Mouse (Mus musculus) stomach, embryonic 14.5 days (tissue): Measurements from ENCODE around the gene H2afz. TPM values are rescaled to one million over a fixed set of nuclear protein-coding genes. Genes with fewer than 3 reads are reported as not detected.

Experiments
- ATAC-seq: fragments of 200-750 bp; cut with Nextera tagmentation; 2 replicates; pipeline ENCODE4 v1.8.0; 2017; ENCODE audit warnings: low read depth, moderate TSS enrichment; ENCODE audit not compliant: insufficient number of reproducible peaks, insufficient read depth, low FRiP score
- H3K27ac ChIP-seq: fragments of 300-500 bp; sonication (generic); 2 replicates; pipeline ENCODE4 v1.5.1; 2014; ENCODE audit warnings: mild to moderate bottlenecking, low read length, moderate library complexity, mixed read lengths
- H3K27me3 ChIP-seq: fragments of 300-500 bp; sonication (generic); 2 replicates; pipeline ENCODE4 v1.6.1; 2014; ENCODE audit warnings: low read length, control low read depth, mixed read lengths; ENCODE audit not compliant: control insufficient read depth, insufficient read depth
- H3K36me3 ChIP-seq: fragments of 300-500 bp; sonication (generic); 2 replicates; pipeline ENCODE4 v1.6.1; 2014; ENCODE audit warnings: mild to moderate bottlenecking, control low read depth, low read length, moderate library complexity, mixed read lengths; ENCODE audit not compliant: control insufficient read depth, insufficient read depth
- H3K4me1 ChIP-seq: fragments of 300-500 bp; sonication (generic); 2 replicates; pipeline ENCODE4 v1.6.1; 2014; ENCODE audit warnings: low read length, control low read depth, mixed read lengths; ENCODE audit not compliant: control insufficient read depth, insufficient read depth
- H3K4me2 ChIP-seq: fragments of 300-500 bp; sonication (generic); replicated peaks from 2 replicates; pipeline ENCODE4 v1.6.1; 2014; ENCODE audit warnings: low read depth, low read length, control low read depth
- H3K4me3 ChIP-seq: fragments of 300-500 bp; sonication (generic); 2 replicates; pipeline ENCODE4 v1.5.1; 2014; ENCODE audit warnings: low read depth, low read length, control low read depth
- H3K9ac ChIP-seq: fragments of 300-500 bp; sonication (generic); replicated peaks from 2 replicates; pipeline ENCODE4 v1.6.1; 2014; ENCODE audit warnings: low read depth, mild to moderate bottlenecking, control low read depth, low read length, moderate library complexity, mixed read lengths
- H3K9me3 ChIP-seq: fragments of 300-500 bp; sonication (generic); 2 replicates; pipeline ENCODE4 v1.6.1; 2016; ENCODE audit warnings: low read depth, low read length, control low read depth; ENCODE audit not compliant: control insufficient read depth
- WGBS: fragments of 180-500 bp; shearing (Covaris S2); extraction: QIAGEN DNeasy Blood & Tissue Kit; methylation state at CpG from one replicate; pipeline ENCODE4 v1.1.7; 2014; 5-methylcytosine and 5-hydroxymethylcytosine counted together
- polyA plus RNA-seq: library from polyadenylated mRNA; unstranded; fragments of >200 nt; fragmentation: Nextera tagmentation; extraction: Ambion mirVana; gene quantifications from 2 replicates; pipeline ENCODE4 v1.2.1, GENCODE M21; 2014

The H2afz gene
- 1,649 and 1,659 TPM in 2 replicates for polyA plus RNA-seq

GRCm38 (mm10) chr3:137864124-137864987 lies at the start of gene H2afz:
Gene H2afz, plus strand, starts transcription at chr3:137864487.
- Histone ChIP-seq H3K9ac (peak within 1 kb of the TSS; percentile 95), H3K4me3 (peak within 1 kb of the TSS; percentile 75), H3K27me3 (no peaks in the 10 kb centered on the region), H3K9me3 (no peaks in the 10 kb centered on the region), H3K27ac (peak within 1 kb of the TSS; percentile 99), H3K4me2 (peak within 1 kb of the TSS; percentile 54), H3K36me3 (no peaks in the 10 kb centered on the region), H3K4me1 (peaks cover 10% of the 10 kb centered on the region)
- ATAC-seq, result peak; percentile 93
- WGBS, result under 1% methylated on average over 75 of the region's 115 CpGs

- Histone ChIP-seq H3K9me3 (no peaks in the 10 kb centered on the region), H3K27me3 (no peaks in the 10 kb centered on the region), H3K36me3 (no peaks in the 10 kb centered on the region), H3K9ac (no peak overlapping the region), H3K4me2 (no peak overlapping the region), H3K4me3 (no peak overlapping the region), H3K27ac (no peak overlapping the region), H3K4me1 (no peaks in the 10 kb centered on the region)
- 26% methylated on average over 4 of the region's 4 CpGs for WGBS
- no peak for ATAC-seq
Measured at GRCm38 (mm10) chr3:137818713-137819112, 45.6 kb upstream of the H2afz start.

- Histone ChIP-seq H3K27ac (no peak overlapping the region), H3K36me3 (no peaks in the 10 kb centered on the region), H3K4me3 (no peak overlapping the region), H3K27me3 (no peaks in the 10 kb centered on the region), H3K4me2 (no peak overlapping the region), H3K9me3 (no peaks in the 10 kb centered on the region), H3K9ac (no peak overlapping the region), H3K4me1 (no peaks in the 10 kb centered on the region)
- ATAC-seq, result no peak
- 71% methylated on average over 6 of the region's 6 CpGs for WGBS
Measured at GRCm38 (mm10) chr3:137820688-137821467, 43.4 kb upstream of the H2afz start.

- Histone ChIP-seq H3K4me3 (no peak overlapping the region), H3K9me3 (no peaks in the 10 kb centered on the region), H3K4me2 (no peak overlapping the region), H3K27ac (no peak overlapping the region), H3K36me3 (no peaks in the 10 kb centered on the region), H3K4me1 (0 out of 2 replicates have a peak, but pooled peaks cover 4% of the 10 kb centered on the region), H3K9ac (no peak overlapping the region), H3K27me3 (no peaks in the 10 kb centered on the region)
- no peak for ATAC-seq
- WGBS, result 90% methylated on average over 3 of the region's 3 CpGs
Measured at GRCm38 (mm10) chr3:137823317-137823716, 41.0 kb upstream of the H2afz start.

GRCm38 (mm10) chr3:137827678-137828077 lies 36.6 kb upstream of the H2afz start:
- Histone ChIP-seq H3K27ac (no peak overlapping the region), H3K4me2 (0 out of 2 replicates have a peak overlapping the region, but pooled peaks have one; percentile 6), H3K4me3 (no peak overlapping the region), H3K36me3 (no peaks in the 10 kb centered on the region), H3K9me3 (no peaks in the 10 kb centered on the region), H3K27me3 (no peaks in the 10 kb centered on the region), H3K9ac (no peak overlapping the region), H3K4me1 (0 out of 2 replicates have a peak, but pooled peaks cover 4% of the 10 kb centered on the region)
- WGBS, result 9% methylated on average over 11 of the region's 11 CpGs
- peak; percentile 63; the same call in 1 of the 2 replicates for ATAC-seq

- H3K27ac ChIP-seq, result no peak overlapping the region
- H3K9ac ChIP-seq, result no peak overlapping the region
- no peaks in the 10 kb centered on the region for H3K27me3 ChIP-seq
- no peaks in the 10 kb centered on the region for H3K9me3 ChIP-seq
- ATAC-seq, result no peak
- no peak overlapping the region for H3K4me2 ChIP-seq
- WGBS, result 86% methylated on average over 2 of the region's 2 CpGs
- no peak overlapping the region for H3K4me3 ChIP-seq
- H3K4me1 ChIP-seq, result 0 out of 2 replicates have a peak, but pooled peaks cover 4% of the 10 kb centered on the region
- no peaks in the 10 kb centered on the region for H3K36me3 ChIP-seq
Measured at GRCm38 (mm10) chr3:137831156-137831555, 33.1 kb upstream of the H2afz start.

- Histone ChIP-seq H3K36me3 (no peaks in the 10 kb centered on the region), H3K4me3 (no peak overlapping the region), H3K9ac (no peak overlapping the region), H3K27me3 (no peaks in the 10 kb centered on the region), H3K27ac (no peak overlapping the region), H3K4me1 (no peaks in the 10 kb centered on the region), H3K4me2 (no peak overlapping the region), H3K9me3 (no peaks in the 10 kb centered on the region)
- no peak for ATAC-seq
Measured at GRCm38 (mm10) chr3:137833128-137833527, 31.2 kb upstream of the H2afz start.

GRCm38 (mm10) chr3:137833698-137834097 lies 30.6 kb upstream of the H2afz start:
- Histone ChIP-seq H3K27me3 (no peaks in the 10 kb centered on the region), H3K9me3 (no peaks in the 10 kb centered on the region), H3K4me1 (no peaks in the 10 kb centered on the region), H3K4me2 (no peak overlapping the region), H3K9ac (no peak overlapping the region), H3K36me3 (no peaks in the 10 kb centered on the region), H3K4me3 (no peak overlapping the region), H3K27ac (no peak overlapping the region)
- ATAC-seq, result no peak
- WGBS, result 65% methylated on average over 4 of the region's 4 CpGs
